Mouse (Mus musculus) c-Kit-positive CD71-negative TER-119-negative erythroid progenitor cells, embryonic 14.5 days (primary cell): ENCODE data around the gene Prr32.

ENCODE experiments used
- DNase-seq: peaks from one replicate; pipeline ENCODE4 v3.0.0-alpha.2; 2013; ENCODE audit warnings: low read depth

Prr32 gene

DNA sequence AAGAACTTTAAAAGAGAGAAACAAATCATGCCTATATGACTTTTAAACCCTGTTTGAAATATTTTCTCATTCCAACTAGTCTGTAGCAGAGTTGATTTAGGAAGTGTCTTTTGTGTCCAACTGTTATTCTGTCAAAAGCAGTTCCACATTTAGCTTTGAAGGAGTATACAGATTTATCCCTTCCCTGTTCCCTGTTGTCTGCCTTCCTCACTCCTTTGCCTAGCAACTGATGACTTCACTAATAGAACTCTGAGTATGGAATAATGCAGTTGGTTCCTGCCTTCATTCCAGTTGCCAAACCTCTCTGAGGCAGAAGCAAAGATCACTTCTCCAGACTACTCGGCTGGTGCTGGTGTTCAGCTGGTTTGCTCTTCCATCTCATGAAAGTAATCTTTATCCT, at the start of gene Prr32:
TSS of gene Prr32 (plus strand) at position 301 of the 400 bp plus-strand sequence.
- no peak for DNase-seq
